Mouse (Mus musculus) erythroblast, embryonic 14.5 days (primary cell): ENCODE measurements around the gene Tex2.

ENCODE experiments used
- GATA1 ChIP-seq: IDR thresholded peaks from 2 replicates; pipeline ENCODE4 v1.6.1; 2012; ENCODE audit warnings: low read length, inconsistent platforms, mixed read lengths
- TAL1 ChIP-seq: IDR thresholded peaks from 3 replicates; pipeline ENCODE4 v1.6.1; 2012; ENCODE audit warnings: low read length, inconsistent platforms, mixed read lengths

DNA sequence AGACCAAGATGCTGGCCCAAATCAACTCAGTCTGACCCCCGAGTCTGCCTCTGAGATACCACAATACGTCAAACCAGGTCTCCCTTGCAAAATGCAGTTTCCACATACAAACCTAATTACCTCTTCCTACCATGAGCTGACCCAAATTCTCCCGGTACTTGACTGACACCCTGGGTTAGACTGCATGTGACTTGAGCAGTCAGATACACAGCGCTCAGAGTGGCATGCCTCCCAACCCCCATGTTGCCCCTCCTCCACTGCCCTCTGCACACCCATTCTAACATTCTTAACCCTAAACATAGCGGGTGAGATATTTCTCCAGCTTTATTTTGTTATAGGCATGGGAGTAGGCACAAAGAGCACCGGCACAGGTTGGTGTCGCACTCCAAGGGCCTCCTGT is 55.8 kb downstream of the Tex2 start:
- TF ChIP-seq TAL1 = no peak
- no peak for TF ChIP-seq GATA1
